Mouse (Mus musculus) kidney, adult 2 months (tissue): ENCODE measurements around the gene Iqcf3.

ENCODE experiments used
- CTCF ChIP-seq: fragments of 200-500 bp; conservative IDR thresholded peaks from 2 replicates; pipeline ENCODE4 v1.5.1; 2011; ENCODE audit warnings: low read depth, mild to moderate bottlenecking, control low read depth, low read length, moderate library complexity, mixed read lengths; ENCODE audit not compliant: insufficient read depth, insufficient read length
- POLR2A ChIP-seq: fragments of 200-500 bp; IDR thresholded peaks from one replicate; pipeline ENCODE4 v1.6.1; 2011; ENCODE audit warnings: low read depth, low read length, control low read depth

- TF ChIP-seq CTCF (peak; percentile 28; the same call in 1 of the 2 replicates), POLR2A (no peak)
Observed at GRCm38 (mm10) chr9:106469317-106469716, 92.1 kb downstream of the Iqcf3 start.
